Mouse (Mus musculus) stomach, embryonic 15.5 days (tissue): ENCODE measurements around the gene Gm17268. TPM values are rescaled to one million over a fixed set of nuclear protein-coding genes. Genes with fewer than 3 reads are reported as not detected.
A peak's percentile ranks its signal among the peaks of the same experiment; 100 is the strongest.

ENCODE experiments used
- ATAC-seq: fragments of 200-750 bp; cut with Nextera tagmentation; 2 replicates; pipeline ENCODE4 v1.8.0; 2017; ENCODE audit warnings: low read depth, moderate number of reproducible peaks, moderate TSS enrichment; ENCODE audit not compliant: insufficient read depth, low FRiP score
- H3K27ac ChIP-seq: fragments of 300-500 bp; sonication (generic); 2 replicates; pipeline ENCODE4 v1.5.1; 2015; ENCODE audit warnings: mild to moderate bottlenecking, inconsistent platforms
- H3K27me3 ChIP-seq: fragments of 300-500 bp; sonication (generic); replicated peaks from 2 replicates; pipeline ENCODE4 v1.6.1; 2015; ENCODE audit warnings: inconsistent platforms
- H3K36me3 ChIP-seq: fragments of 300-500 bp; sonication (generic); 2 replicates; pipeline ENCODE4 v1.6.1; 2015; ENCODE audit warnings: inconsistent platforms
- H3K4me1 ChIP-seq: fragments of 300-500 bp; sonication (generic); 2 replicates; pipeline ENCODE4 v1.6.1; 2015; ENCODE audit warnings: inconsistent platforms
- H3K4me2 ChIP-seq: fragments of 300-500 bp; sonication (generic); 2 replicates; pipeline ENCODE4 v1.6.1; 2015; ENCODE audit warnings: mild to moderate bottlenecking, inconsistent platforms
- H3K4me3 ChIP-seq: fragments of 300-500 bp; sonication (generic); replicated peaks from 2 replicates; pipeline ENCODE4 v1.5.1; 2015; ENCODE audit warnings: inconsistent platforms
- H3K9ac ChIP-seq: fragments of 300-500 bp; sonication (generic); 2 replicates; pipeline ENCODE4 v1.6.1; 2015; ENCODE audit warnings: inconsistent platforms
- H3K9me3 ChIP-seq: fragments of 300-500 bp; sonication (generic); 2 replicates; pipeline ENCODE4 v1.6.1; 2016; ENCODE audit warnings: inconsistent platforms
- WGBS: fragments of 180-500 bp; shearing (Covaris S2); methylation state at CpG from one replicate; pipeline ENCODE4 v1.1.7; 2015; 5-methylcytosine and 5-hydroxymethylcytosine counted together
- polyA plus RNA-seq: library from polyadenylated mRNA; unstranded; fragments of >200 nt; fragmentation: Nextera tagmentation; extraction: Ambion mirVana; gene quantifications from 2 replicates; pipeline ENCODE4 v1.2.1, GENCODE M21; 2015

The Gm17268 gene
- polyA plus RNA-seq, 1 experiment from 2014 or later: not detected

GRCm38 (mm10) chr11:82057646-82058045, 19.3 kb upstream of the Gm17268 start, which contains the start of gene Ccl11:
Gene Ccl11, plus strand, starts transcription at chr11:82057823.
- no peaks in the 10 kb centered on the region for H3K27me3 ChIP-seq
- peak within 1 kb of the TSS; percentile 23 for H3K4me3 ChIP-seq
- no peak for ATAC-seq
- H3K27ac ChIP-seq: no peak within 1 kb of the TSS
- H3K4me1 ChIP-seq: no peaks in the 10 kb centered on the region
- 65% methylated on average over 6 of the region's 6 CpGs for WGBS
- no peaks in the 10 kb centered on the region for H3K9me3 ChIP-seq
- no peak within 1 kb of the TSS for H3K9ac ChIP-seq
- H3K4me2 ChIP-seq: peak within 1 kb of the TSS; percentile 16; the same call in 1 of the 2 replicates
- H3K36me3 ChIP-seq: no peaks in the 10 kb centered on the region

GRCm38 (mm10) chr11:82053849-82054248, 15.5 kb upstream of the Gm17268 start:
- Histone ChIP-seq H3K9me3 (no peaks in the 10 kb centered on the region), H3K27me3 (no peaks in the 10 kb centered on the region), H3K27ac (peak overlapping the region; percentile 13; the same call in 1 of the 2 replicates), H3K9ac (no peak overlapping the region), H3K36me3 (no peaks in the 10 kb centered on the region), H3K4me3 (no peak overlapping the region), H3K4me1 (no peaks in the 10 kb centered on the region), H3K4me2 (no peak overlapping the region)
- 81% methylated on average over 7 of the region's 7 CpGs for WGBS
- no peak for ATAC-seq

- H3K4me1 ChIP-seq: no peaks in the 10 kb centered on the region
- H3K27ac ChIP-seq: no peak overlapping the region
- no peak for ATAC-seq
- H3K9ac ChIP-seq: no peak overlapping the region
- H3K9me3 ChIP-seq: no peaks in the 10 kb centered on the region
- no peak overlapping the region for H3K4me2 ChIP-seq
- no peaks in the 10 kb centered on the region for H3K36me3 ChIP-seq
- no peak overlapping the region for H3K4me3 ChIP-seq
- WGBS: 37% methylated on average over 6 of the region's 6 CpGs
- H3K27me3 ChIP-seq: no peaks in the 10 kb centered on the region
These were observed 9.5 kb upstream of the Gm17268 start for GRCm38 (mm10) chr11:82047746-82048415.

- no peaks in the 10 kb centered on the region for H3K27me3 ChIP-seq
- no peak within 1 kb of the TSS for H3K27ac ChIP-seq
- WGBS: 76% methylated on average over 3 of the region's 3 CpGs
- H3K36me3 ChIP-seq: no peaks in the 10 kb centered on the region
- H3K4me1 ChIP-seq: no peaks in the 10 kb centered on the region
- no peak within 1 kb of the TSS for H3K4me3 ChIP-seq
- no peak within 1 kb of the TSS for H3K4me2 ChIP-seq
- H3K9me3 ChIP-seq: no peaks in the 10 kb centered on the region
- no peak within 1 kb of the TSS for H3K9ac ChIP-seq
- no peak for ATAC-seq
These were observed 7.1 kb upstream of the Gm17268 start, which contains the start of gene Ccl7 for GRCm38 (mm10) chr11:82045471-82045870. Gene Ccl7, plus strand, starts transcription at chr11:82045712.

- H3K4me2 ChIP-seq: no peak overlapping the region
- no peaks in the 10 kb centered on the region for H3K4me1 ChIP-seq
- H3K27me3 ChIP-seq: no peaks in the 10 kb centered on the region
- no peak overlapping the region for H3K4me3 ChIP-seq
- 78% methylated on average over 4 of the region's 4 CpGs for WGBS
- H3K9ac ChIP-seq: no peak overlapping the region
- H3K9me3 ChIP-seq: no peaks in the 10 kb centered on the region
- no peaks in the 10 kb centered on the region for H3K36me3 ChIP-seq
- no peak overlapping the region for H3K27ac ChIP-seq
- ATAC-seq: no peak
These were observed 3.3 kb upstream of the Gm17268 start for GRCm38 (mm10) chr11:82041671-82042080.

- no peaks in the 10 kb centered on the region for H3K9me3 ChIP-seq
- 67% methylated on average over 3 of the region's 3 CpGs for WGBS
- no peak for ATAC-seq
These were observed 834 bp upstream of the Gm17268 start for GRCm38 (mm10) chr11:82039132-82039660.

GRCm38 (mm10) chr11:82035857-82036256, 2.5 kb downstream of the Gm17268 start:
- Histone ChIP-seq H3K9me3 (no peaks in the 10 kb centered on the region), H3K4me3 (no peak overlapping the region), H3K36me3 (no peaks in the 10 kb centered on the region), H3K27me3 (no peaks in the 10 kb centered on the region), H3K27ac (no peak overlapping the region), H3K4me2 (no peak overlapping the region), H3K9ac (no peak overlapping the region), H3K4me1 (peaks cover 3% of the 10 kb centered on the region; the same call in 1 of the 2 replicates)
- ATAC-seq: no peak
- 96% methylated on average over 2 of the region's 2 CpGs for WGBS

More at GRCm38 (mm10) chr11:82039132-82039660, 834 bp upstream of the Gm17268 start:
- no peak overlapping the region for H3K4me3 ChIP-seq
- H3K27me3 ChIP-seq: no peaks in the 10 kb centered on the region
- H3K4me1 ChIP-seq: peaks cover 3% of the 10 kb centered on the region; the same call in 1 of the 2 replicates
- no peak overlapping the region for H3K27ac ChIP-seq
- H3K4me2 ChIP-seq: no peak overlapping the region
- H3K9ac ChIP-seq: no peak overlapping the region
- no peaks in the 10 kb centered on the region for H3K36me3 ChIP-seq

GRCm38 (mm10) chr11:82035356-82035755, 3.0 kb downstream of the Gm17268 start, which contains the start of gene Ccl2:
Gene Ccl2, plus strand, starts transcription at chr11:82035571.
- 0 out of 2 replicates have a peak, but pooled peaks have one; percentile 63 for ATAC-seq
- Histone ChIP-seq H3K9me3 (no peaks in the 10 kb centered on the region), H3K27ac (peak within 1 kb of the TSS; percentile 11; the same call in 1 of the 2 replicates), H3K9ac (no peak within 1 kb of the TSS), H3K4me2 (no peak within 1 kb of the TSS), H3K27me3 (no peaks in the 10 kb centered on the region), H3K4me1 (peaks cover 3% of the 10 kb centered on the region; the same call in 1 of the 2 replicates), H3K36me3 (no peaks in the 10 kb centered on the region), H3K4me3 (no peak within 1 kb of the TSS)
- WGBS: 34% methylated on average over 5 of the region's 5 CpGs

GRCm38 (mm10) chr11:82034446-82034845, 3.9 kb downstream of the Gm17268 start:
- WGBS: 76% methylated on average over 7 of the region's 7 CpGs
- H3K27ac ChIP-seq: peak overlapping the region; percentile 11; the same call in 1 of the 2 replicates

GRCm38 (mm10) chr11:82032678-82033344, 5.6 kb downstream of the Gm17268 start:
- 28% methylated on average over 8 of the region's 8 CpGs for WGBS
- Histone ChIP-seq H3K4me2 (no peak overlapping the region), H3K9me3 (no peaks in the 10 kb centered on the region), H3K4me3 (no peak overlapping the region), H3K27me3 (no peaks in the 10 kb centered on the region), H3K27ac (peak overlapping the region; percentile 76), H3K4me1 (peaks cover 3% of the 10 kb centered on the region; the same call in 1 of the 2 replicates), H3K9ac (no peak overlapping the region), H3K36me3 (no peaks in the 10 kb centered on the region)
- peak; percentile 72; the same call in 1 of the 2 replicates for ATAC-seq

More at GRCm38 (mm10) chr11:82034446-82034845, 3.9 kb downstream of the Gm17268 start:
- H3K9ac ChIP-seq: no peak overlapping the region
- H3K4me3 ChIP-seq: no peak overlapping the region
- H3K9me3 ChIP-seq: no peaks in the 10 kb centered on the region
- H3K36me3 ChIP-seq: no peaks in the 10 kb centered on the region
- no peaks in the 10 kb centered on the region for H3K27me3 ChIP-seq
- ATAC-seq: no peak
- H3K4me2 ChIP-seq: no peak overlapping the region
- H3K4me1 ChIP-seq: peaks cover 3% of the 10 kb centered on the region; the same call in 1 of the 2 replicates

GRCm38 (mm10) chr11:82032136-82032535, 6.2 kb downstream of the Gm17268 start:
- Histone ChIP-seq H3K4me1 (peaks cover 3% of the 10 kb centered on the region; the same call in 1 of the 2 replicates), H3K27me3 (no peaks in the 10 kb centered on the region), H3K27ac (peak overlapping the region; percentile 76), H3K4me2 (no peak overlapping the region), H3K9ac (no peak overlapping the region), H3K36me3 (no peaks in the 10 kb centered on the region), H3K4me3 (no peak overlapping the region), H3K9me3 (no peaks in the 10 kb centered on the region)
- ATAC-seq: no peak

- WGBS: 74% methylated on average over 2 of the region's 2 CpGs
These were observed 8.2 kb downstream of the Gm17268 start for GRCm38 (mm10) chr11:82030171-82030570.

More at GRCm38 (mm10) chr11:82030171-82030570, 8.2 kb downstream of the Gm17268 start:
- H3K9me3 ChIP-seq: no peaks in the 10 kb centered on the region
- no peak overlapping the region for H3K4me2 ChIP-seq
- no peak overlapping the region for H3K9ac ChIP-seq
- no peak overlapping the region for H3K27ac ChIP-seq
- no peaks in the 10 kb centered on the region for H3K4me1 ChIP-seq
- ATAC-seq: no peak
- H3K4me3 ChIP-seq: no peak overlapping the region
- no peaks in the 10 kb centered on the region for H3K27me3 ChIP-seq
- no peaks in the 10 kb centered on the region for H3K36me3 ChIP-seq
